Mouse (Mus musculus) urinary bladder, postnatal 25 days (tissue): ENCODE results near the gene Acad12.
"Not testable (repeated sequence)": the region's sequence is repeated elsewhere in the genome, so short reads cannot be mapped to it uniquely, and the experiment has no call there.

ENCODE experiments used
- DNase-seq: peaks from one replicate; pipeline ENCODE4 v3.0.0; 2022; ENCODE audit warnings: low spot score

Gene Acad12

DNA sequence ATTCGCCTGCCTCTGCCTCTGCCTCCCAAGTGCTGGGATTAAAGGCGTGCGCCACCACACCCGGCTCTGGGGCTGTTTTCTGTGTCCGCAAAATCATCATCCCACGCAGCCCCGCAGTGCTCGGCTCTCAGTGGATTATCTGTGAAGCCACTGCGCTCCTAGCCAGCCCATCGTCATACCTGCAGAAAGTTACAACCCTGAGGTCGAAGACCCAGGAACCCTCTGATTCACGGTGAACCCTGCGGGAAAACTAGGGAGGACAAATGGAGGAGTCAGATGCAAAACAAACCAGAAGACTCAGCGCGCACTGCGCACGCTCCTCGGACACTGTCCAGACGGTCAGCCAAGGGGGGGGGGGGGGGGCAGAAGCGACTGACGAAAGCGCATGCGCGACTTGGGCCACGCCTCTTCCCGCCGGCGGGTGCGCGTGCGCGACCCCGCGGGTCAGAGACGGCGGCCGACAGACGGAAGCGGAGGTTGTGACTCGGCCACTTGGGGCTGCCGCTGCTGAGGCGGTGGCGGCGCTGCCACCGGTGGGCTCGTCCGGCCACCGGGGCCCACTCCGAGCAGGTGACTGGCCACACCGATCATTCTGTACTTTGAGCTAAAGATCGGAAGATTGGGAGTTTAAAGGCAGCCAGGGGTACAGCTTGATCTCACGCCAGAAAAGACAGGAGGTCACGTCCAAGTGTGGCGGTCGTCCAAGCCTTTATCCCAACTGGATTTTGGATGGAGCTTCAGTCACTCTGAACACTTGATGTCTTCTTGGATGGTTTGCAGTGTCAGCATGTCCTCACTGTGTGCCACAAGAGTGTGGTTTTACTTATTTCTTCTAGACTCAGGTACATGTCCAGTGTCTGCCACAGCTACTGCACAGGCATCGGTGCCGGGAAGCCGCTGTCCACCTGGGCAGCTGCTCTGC, at the start of gene Acad12:
Gene Acad12 (minus strand): TSS at position 347 of the 922 bp plus-strand sequence.
- peak; percentile 79 for DNase-seq

DNA sequence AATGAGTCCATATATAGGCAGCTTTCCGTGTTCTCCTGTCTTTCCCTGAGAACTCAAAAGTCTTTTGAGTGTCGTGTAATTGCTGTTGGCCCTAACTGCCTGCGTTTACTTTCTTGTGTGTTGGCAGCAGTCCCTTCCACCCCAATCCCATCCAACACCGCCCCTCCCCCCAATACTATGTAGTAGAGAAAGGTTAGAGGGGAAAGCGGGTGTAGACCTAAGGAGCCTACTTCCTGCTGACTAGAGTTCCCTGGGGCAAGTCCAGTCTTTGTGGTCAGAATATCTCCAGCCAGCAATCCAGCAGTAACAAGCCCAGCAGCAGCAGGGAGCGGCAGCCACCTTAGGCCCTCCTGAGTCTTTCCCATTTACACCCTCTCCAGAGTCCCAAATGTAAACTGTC, 49.7 kb upstream of the Acad12 start:
- no peak for DNase-seq

DNA sequence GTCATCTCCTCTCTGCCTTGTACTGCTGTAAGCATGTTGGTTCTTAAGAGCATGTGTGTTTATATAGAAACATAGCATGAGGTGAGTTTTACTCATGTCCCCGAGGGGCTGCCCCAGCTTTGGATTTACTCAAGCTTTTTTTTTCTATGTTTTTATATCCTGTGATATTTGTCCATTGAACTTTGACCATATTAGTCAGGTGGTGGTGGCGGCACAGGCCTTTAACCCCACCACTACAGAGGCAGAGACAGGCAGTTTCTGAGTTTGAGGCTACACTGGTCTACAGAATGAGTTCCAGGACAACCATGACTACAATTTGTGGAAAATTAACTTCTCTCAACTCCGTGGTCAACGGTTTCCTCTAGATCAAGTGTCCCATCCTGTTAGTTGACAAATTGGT, 48.3 kb upstream of the Acad12 start:
- DNase-seq: no peak

DNA sequence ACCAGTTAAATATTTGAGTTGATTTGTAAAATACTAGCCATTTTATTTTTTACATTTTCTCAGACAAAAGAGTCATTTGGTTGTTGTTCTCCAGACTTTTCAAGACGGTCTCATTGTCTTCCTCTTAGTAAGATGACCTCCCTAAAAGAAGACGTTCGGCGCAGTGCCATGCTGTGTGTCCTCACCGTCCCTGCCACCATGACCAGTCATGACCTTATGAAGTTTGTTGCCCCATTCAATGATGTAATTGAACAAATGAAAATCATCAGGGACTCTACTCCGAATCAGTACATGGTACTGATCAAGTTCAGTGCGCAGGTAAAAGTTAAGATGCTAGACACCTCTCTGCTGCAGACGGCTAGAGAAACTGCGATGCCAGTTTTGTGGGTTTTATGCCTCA, 46.2 kb upstream of the Acad12 start:
- no peak for DNase-seq

DNA sequence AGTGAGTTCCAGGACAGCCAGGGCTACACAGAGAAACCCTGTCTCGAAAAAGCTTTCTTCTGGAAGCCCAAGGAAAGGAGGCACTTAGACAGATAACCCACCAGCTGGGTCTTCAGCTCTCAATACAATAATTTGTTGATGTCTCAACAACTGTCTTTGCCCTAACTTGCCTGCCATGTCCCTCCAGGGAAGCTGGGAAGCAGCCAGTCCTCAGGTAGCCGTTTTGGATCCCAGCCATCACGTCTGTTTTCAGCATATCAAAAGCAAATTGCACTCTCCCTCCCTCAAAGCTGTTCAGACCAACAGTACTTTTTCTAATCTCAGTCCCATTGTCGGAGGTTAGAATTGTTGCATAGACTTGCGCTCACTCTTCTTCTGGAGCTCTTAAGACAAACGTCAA, 45.3 kb upstream of the Acad12 start:
- DNase-seq: no peak

DNA sequence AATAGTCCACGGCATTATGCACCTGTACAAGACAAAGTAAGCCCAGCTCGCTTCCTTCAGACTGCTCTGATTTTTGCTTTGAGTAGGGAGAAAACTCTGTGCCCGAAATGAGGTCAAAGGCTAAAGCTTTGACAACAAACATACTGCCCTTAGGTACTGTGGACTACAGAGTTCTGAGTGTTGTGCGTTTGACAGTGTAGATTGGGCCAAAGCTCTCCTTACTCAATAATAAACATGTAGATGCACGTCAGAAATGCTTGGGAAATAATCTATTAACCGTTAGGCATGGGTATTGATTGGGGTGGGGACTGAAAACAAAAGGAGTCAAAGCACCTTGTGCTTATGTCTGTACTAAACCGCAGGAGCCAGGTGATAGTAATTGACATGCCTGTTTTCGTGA, 44.7 kb upstream of the Acad12 start:
- no peak for DNase-seq

DNA sequence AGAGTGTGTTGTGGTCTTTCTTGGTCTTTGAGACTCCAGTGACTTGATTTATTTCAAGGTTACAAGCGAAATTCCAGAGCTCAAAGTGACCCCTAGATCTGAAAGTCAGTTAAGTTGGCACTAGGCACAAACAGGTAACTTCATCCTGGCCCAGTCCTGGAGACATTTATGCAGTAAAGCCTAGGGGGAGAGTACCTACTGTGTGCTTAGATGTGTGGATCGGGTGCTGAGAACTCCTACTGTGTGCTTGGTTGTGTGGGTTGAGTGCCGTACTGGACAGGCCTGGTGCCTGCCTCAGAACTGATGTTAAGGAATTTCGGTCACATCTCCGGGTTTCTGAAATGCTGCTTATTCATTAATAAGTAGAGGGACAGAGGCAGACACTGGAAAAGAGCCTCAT, 42.8 kb upstream of the Acad12 start:
- no peak for DNase-seq

DNA sequence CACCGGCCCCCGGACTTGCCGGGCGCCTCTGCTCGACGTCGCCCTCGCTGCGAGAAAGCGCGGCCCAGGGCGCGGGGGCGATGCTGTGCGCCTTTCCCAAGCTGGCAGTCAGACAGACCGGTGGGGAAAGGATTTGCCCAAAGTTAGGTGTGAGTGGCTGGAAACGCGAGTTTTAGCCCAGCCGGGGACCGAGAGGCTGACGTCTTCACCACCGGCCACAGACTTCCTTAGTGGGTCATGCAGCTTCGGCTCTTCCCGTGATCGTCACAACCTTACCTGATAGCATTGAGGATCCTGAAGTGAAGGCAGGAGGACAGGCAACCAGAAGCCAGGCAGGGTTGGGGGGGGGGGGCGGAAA, 42.1 kb upstream of the Acad12 start:
- DNase-seq: no peak

DNA sequence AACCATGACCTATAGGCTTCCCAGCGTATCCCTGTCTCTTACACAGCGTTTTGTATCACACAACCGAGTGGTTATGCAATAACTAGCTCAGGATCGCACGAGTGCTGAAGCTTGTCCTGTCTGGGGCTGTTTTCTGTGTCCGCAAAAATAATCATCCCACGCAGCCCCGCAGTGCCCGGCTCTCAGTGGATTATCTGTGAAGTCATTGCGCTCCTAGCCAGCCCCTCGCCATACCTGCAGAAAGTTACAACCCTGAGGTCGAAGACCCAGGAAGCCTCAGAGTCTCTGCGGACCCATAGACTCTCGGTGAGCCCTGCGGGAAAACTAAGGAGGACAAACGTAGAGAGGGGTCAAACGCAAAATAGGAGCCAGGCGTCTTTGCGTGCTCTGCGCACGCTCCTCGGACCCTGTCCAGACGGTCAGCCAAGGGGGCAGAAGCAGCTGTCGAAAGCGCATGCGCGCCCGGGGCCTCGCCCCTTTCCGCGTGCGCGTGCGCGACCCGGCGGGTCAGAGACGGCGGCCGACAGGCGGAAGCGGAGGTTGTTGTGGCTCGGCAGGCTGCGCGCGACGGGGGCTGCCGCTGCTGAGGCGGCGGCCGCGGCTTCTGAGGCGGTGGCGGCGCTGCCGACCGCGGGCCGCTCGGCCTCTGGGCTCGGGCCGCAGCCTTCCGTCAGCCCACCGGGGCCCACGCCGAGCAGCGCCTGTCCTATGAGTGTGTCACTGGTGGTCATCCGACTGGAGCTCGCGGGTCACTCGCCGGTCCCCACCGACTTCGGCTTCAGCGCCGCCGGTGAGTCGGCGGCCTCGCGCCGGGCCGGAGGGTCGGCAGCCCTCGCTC, 41.5 kb upstream of the Acad12 start, which contains the start of the genes Acad10 and Brap:
Gene Acad10 (minus strand): TSS at position 456 of the 838 bp plus-strand sequence.
Gene Brap (plus strand): TSS at position 505 of the 838 bp plus-strand sequence.
- DNase-seq: peak; percentile 95

DNA sequence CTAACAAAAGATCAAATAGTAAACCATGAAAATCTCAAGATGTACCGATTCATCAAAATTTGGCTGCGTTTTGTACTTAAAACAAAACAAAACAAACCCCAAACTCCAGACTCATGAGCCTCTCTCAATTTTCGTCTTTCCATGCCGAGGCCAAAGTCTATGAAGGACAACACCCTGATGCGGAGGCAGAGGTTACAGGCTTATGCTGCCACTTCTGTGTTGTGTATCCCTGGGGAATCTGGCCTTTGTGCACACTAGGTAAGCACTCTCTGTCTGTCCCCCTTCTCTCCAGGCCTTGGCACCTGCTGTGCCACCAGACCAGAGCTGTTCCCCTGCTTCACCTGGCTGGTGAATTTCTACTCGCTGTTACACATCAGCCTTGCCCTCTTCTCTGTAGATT, 38.9 kb upstream of the Acad12 start:
- DNase-seq: not testable (repeated sequence)

DNA sequence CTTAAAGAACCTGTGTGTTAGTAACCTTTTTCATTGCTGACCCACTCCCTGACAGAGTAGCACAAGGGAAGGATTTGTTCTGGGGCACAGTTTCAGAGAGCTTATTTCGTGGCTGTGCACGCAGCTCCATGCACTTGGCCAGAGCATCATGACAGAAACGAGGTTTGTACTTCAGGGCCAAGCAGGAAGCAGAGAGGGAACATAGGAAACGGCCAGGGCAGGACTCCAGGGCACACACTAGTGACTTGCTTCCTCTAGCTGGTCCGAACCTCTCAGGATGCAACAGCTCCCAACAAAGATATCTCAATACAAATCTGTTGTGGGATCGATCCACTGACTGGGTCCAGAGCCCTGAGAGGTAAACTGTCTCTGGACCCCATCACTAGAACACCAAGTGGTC, 38.1 kb upstream of the Acad12 start:
- not testable (repeated sequence) for DNase-seq

DNA sequence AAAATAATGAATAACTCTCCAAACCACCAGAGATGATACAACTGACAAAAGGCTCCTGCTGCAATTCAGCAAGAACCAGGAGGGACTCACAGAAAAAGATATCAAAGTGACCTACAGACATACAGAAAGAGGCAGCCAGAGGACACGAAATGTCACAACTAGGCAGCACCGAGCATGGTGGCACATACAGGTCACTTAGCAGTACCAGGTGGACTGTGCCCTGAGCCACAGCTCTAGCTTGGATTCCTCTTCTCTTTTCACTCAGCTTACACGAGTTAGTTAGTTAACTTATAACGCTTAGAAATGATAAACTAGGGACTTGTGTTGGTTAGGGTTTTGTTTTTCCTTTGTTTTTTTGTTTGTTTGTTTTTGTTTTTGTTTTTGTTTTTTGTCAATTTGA, 35.8 kb upstream of the Acad12 start:
- DNase-seq: no peak

DNA sequence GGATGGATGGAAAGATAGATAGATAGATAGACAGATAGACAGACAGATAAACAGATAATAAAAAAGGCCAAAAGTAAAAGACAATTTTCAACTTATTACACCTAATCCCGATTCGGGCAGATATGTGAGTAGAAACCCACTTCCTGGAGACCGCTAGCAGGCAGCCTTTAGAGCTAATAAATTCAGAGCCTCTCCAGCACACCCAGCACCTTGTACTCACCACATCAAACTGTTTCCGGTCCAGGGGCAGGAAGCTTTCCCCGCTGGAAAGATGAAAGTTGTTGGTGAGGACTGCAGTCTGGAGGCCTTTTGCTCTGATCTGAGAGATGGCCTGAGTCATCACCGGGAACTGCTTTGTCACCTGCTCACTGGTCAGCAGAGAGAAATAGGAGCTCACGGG, 30.4 kb upstream of the Acad12 start:
- DNase-seq: no peak

DNA sequence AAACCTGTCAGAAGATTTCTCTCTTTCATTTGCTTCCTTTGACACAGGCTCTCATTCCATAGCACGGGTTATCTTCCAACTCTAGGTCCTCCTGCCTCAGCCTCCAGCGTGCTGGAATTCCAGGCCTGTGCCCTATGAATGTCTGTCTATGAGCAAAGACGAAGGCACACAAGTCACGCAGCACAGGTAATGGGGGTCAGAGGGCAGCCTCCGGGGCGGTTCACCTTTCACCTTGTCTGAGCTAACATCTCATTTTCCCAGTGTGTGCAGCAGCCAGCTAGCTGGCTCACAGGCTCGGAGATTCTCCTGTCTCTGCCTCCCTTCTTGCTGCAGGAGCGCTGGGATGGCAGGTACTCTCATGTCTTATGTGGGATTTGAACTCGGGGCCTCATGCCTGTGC, 20.9 kb upstream of the Acad12 start:
- DNase-seq: no peak

DNA sequence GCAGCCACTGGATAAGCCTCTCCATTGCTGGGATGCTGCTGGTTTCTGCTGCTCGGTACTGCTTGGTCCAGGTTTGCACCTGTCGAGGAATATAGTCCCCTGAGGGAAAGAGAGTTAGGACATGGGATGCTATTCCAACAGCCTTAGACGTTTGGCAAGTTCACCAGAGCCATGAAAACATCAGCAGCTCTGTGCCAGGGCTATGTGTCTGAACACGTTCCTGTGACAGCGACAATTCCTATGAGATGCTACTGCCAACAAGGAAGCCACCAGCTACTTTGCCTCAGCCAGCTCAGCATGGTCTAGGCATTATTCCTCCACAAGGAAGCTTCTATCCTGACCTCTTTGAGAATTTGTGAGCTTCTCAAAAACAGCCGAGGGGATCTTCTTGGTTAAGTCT, 18.6 kb upstream of the Acad12 start:
- no peak for DNase-seq

DNA sequence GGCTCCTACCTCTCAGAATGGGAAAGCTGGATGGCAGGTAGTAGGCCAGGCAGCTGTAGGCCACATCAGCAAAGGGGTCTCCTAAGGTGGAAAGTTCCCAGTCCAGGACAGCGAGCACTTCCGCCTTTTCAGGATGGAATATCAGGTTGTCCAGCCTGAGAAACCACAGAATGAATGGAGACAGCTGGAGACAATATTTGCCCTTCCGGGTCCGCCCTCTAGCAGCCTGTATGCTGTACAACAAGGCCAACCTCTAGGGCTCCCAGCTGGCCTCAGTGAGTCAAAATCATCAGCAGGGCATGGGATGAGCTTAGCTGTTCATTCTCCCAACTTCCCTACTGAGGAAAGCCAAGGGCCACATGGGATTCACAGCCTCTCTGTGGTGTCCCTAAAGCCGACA, 15.9 kb upstream of the Acad12 start:
- DNase-seq: no peak

DNA sequence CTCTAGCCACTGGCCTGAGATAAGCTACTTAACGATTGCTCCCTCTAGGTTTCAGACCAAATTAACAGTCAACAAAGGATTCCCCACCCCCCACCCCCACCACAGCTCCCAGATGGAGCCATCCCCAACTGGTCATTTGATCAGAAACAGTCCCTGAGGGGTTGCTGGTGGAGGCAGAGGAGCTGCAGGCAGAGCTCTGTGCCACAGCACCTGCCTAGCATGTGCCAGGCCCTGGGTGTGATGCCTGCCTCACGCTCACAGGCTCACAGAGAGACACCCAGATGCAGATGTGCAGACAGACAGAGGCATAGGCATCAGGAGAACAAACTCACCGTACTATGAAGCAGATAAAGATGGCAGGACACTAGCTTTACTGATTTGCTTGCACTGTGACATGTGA, 14.1 kb upstream of the Acad12 start:
- DNase-seq: no peak

DNA sequence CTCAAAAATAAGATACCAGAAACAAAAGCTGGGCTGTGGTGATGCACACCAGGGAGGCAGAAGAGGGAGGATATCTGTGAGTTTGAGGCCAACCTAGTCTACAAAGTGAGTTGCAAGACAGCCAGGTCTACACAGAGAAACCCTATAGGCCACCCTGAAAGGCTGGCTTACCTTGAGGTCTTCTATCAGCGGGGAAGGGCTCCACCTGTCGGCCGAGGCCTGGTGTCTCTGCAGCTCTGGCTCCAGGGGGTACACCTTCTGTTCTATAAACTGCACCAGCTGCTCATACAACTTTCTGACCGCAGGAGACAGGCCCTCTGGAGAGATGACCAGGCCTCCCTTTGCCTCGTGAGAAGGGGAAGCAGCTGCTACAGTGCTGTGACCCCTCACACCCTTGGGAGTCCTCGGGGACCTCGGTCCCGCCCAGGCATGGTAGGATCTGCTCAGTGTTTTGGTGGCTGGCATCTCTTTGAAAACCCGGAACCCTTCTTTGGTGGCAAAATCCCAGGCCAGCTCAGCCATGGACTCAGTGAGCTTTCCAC, 12.4 kb upstream of the Acad12 start:
- not testable (repeated sequence) for DNase-seq

DNA sequence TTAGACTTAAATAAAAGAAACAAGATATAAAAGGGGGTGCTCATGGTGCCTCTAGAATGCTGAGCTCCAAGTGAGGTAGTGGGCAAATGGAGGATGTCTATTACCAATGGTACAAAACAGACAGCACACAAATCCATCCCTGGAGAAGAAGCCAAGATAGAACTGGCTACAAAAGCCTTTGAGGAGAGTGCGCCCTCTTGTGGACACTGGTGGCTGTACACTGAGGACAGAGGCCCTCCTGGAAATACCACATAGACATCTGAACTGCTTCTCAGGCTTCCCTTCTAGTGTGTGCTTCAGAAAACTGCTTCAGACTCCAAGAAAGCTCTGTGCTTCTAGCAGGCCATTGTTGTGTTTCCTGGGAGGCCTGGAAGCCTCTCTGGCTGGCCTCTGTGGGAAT, 9.1 kb upstream of the Acad12 start:
- DNase-seq: peak; percentile 72

DNA sequence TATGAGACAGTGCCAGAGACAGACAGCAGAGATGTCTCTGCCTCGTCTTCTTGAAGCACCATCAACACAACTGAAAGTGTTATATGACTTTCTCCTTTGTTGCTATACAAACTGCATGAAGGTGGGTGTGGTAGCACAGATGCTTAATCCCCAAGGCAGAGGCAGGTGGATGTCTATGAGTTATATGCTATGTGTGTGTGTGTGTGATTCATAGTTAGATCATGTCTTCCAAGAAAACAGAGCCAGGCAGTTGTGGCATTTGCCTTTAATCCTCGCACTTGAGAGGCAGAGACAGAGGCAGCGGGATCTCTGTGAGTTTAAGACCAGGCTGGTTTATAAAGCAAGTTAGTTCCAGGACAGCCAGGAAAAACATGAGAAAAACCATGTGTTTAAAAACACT, 4.5 kb upstream of the Acad12 start:
- DNase-seq: no peak

DNA sequence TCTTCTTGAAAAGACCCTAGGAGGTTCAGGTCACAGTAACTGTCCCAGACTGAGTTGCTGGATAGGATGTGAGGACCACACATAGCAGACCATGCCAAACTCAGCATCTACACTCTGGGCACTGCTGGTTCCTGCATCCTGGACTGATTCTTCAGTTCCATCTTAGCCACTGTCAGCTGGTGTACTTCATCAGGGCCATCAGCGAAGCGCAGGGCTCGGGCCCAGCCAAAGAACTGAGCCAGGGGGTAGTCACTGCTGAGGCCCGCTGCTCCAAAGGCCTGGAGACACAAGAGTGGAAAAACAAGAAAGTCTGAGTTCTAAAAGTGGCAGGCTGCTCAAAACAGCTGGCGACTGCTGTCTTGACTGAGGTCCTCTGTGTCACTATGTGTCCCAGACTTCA, 2.4 kb upstream of the Acad12 start:
- no peak for DNase-seq

DNA sequence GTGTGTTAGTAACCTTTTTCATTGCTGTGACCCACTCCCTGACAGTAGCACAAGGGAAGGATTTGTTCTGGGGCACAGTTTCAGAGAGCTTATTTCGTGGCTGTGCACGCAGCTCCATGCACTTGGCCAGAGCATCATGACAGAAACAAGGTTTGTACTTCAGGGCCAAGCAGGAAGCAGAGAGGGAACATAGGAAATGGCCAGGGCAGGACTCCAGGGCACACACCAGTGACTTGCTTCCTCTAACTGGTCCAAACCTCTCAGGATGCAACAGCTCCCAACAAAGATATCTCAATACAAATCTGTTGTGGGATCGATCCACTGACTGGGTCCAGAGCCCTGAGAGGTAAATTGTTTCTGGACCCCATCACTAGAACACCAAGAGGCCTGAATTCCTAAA, 3.8 kb downstream of the Acad12 start:
- not testable (repeated sequence) for DNase-seq

DNA sequence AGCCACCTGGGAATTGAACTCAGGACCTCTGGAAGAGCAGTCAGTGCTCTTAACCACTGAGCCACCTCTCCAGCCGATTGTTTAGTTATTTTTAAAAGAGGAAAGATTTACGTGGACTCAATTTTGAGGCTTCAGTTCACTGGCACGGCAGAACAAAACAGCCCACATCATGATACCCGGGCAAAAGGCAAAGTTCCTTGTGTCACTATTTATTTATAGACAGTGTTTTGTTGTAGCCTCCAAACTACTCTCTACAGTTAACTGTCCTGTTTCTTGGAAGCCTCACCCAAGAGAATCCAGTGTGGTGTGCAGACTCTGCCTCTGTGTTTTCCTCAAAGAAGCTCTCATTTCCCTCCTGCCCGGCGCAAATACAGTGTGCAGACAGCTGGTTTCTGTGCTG, 6.7 kb downstream of the Acad12 start:
- DNase-seq: no peak
